Mouse (Mus musculus) stomach, embryonic 16.5 days (tissue): Measurements from ENCODE around the gene Gpr183. TPM values are rescaled to one million over a fixed set of nuclear protein-coding genes. Genes with fewer than 3 reads are reported as not detected.

Experiments used
- ATAC-seq: fragments of 200-750 bp; cut with Nextera tagmentation; 2 replicates; pipeline ENCODE4 v1.8.0; 2017; ENCODE audit warnings: moderate number of reproducible peaks, moderate TSS enrichment; ENCODE audit not compliant: insufficient read depth, low FRiP score
- H3K27ac ChIP-seq: fragments of 300-500 bp; sonication (generic); 2 replicates; pipeline ENCODE4 v1.5.1; 2014; ENCODE audit warnings: low read length
- H3K27me3 ChIP-seq: fragments of 300-500 bp; sonication (generic); 2 replicates; pipeline ENCODE4 v1.6.1; 2014; ENCODE audit warnings: low read length, control low read depth, mixed read lengths; ENCODE audit not compliant: control insufficient read depth, insufficient read depth
- H3K36me3 ChIP-seq: fragments of 300-500 bp; sonication (generic); 2 replicates; pipeline ENCODE4 v1.6.1; 2014; ENCODE audit warnings: low read length; ENCODE audit not compliant: control insufficient read depth, insufficient read depth
- H3K4me1 ChIP-seq: fragments of 300-500 bp; sonication (generic); 2 replicates; pipeline ENCODE4 v1.6.1; 2014; ENCODE audit warnings: low read length, control low read depth, mixed read lengths; ENCODE audit not compliant: control insufficient read depth, insufficient read depth
- H3K4me2 ChIP-seq: fragments of 300-500 bp; sonication (generic); 2 replicates; pipeline ENCODE4 v1.6.1; 2014; ENCODE audit warnings: low read depth, low read length, mixed read lengths
- H3K4me3 ChIP-seq: fragments of 300-500 bp; sonication (generic); replicated peaks from 2 replicates; pipeline ENCODE4 v1.5.1; 2014; ENCODE audit warnings: mild to moderate bottlenecking, low read length
- H3K9ac ChIP-seq: fragments of 300-500 bp; sonication (generic); 2 replicates; pipeline ENCODE4 v1.6.1; 2014; ENCODE audit warnings: low read length
- H3K9me3 ChIP-seq: fragments of 300-500 bp; sonication (generic); replicated peaks from 2 replicates; pipeline ENCODE4 v1.6.1; 2016; ENCODE audit warnings: low read length, control low read depth; ENCODE audit not compliant: control insufficient read depth
- WGBS: fragments of 180-500 bp; shearing (Covaris S2); extraction: QIAGEN DNeasy Blood & Tissue Kit; methylation state at CpG from one replicate; pipeline ENCODE4 v1.1.7; 2014; 5-methylcytosine and 5-hydroxymethylcytosine counted together
- polyA plus RNA-seq: library from polyadenylated mRNA; unstranded; fragments of >200 nt; fragmentation: Nextera tagmentation; extraction: Ambion mirVana; gene quantifications from 2 replicates; pipeline ENCODE4 v1.2.1, GENCODE M21; 2015

The Gpr183 gene
- polyA plus RNA-seq, 1 experiment from 2014 or later, result 4.7 TPM

DNA sequence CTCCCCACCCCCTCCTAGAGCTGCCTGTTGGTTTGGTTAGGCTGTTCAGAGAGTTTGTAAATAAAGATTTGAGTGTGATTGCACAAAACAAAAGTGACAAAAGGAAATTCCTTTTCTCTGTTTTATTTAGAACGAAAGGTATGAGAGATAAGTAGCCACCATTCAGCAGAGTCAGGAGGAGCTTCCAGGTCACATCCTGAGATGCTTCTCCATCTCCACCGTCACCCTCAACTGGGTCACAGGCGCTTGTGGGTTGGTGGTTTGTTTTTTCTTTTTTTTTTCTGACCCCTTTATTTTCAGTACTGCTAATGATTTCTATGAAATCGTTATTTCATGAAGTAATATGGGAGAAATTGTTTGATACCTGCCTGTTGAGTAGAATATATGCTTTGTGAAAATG is 28.6 kb downstream of the Gpr183 start:
- WGBS, result 91% methylated on average over 4 of the region's 4 CpGs

DNA sequence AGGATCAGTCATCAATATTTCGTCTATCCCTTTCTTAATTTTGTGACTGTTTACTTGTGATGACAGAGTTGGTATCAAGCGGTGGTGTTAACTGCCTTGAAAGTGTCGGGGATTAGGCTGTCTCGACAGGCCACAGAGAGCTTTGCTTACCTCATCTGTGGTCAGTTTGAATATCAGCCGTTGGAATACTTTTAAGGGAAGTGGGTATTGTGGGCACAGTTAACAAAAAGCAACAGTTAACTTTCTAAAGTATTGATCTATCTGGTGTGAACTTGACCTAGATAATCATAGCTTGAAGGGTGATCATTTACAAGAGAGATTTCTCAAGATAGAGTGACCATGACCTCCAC is 30.4 kb downstream of the Gpr183 start:
- Histone ChIP-seq H3K4me3 (no peak overlapping the region), H3K4me2 (no peak overlapping the region), H3K27me3 (no peaks in the 10 kb centered on the region), H3K9ac (no peak overlapping the region), H3K9me3 (peaks cover 7% of the 10 kb centered on the region; the same call in 1 of the 2 replicates), H3K4me1 (peaks cover 13% of the 10 kb centered on the region), H3K36me3 (no peaks in the 10 kb centered on the region), H3K27ac (no peak overlapping the region)
- no peak for ATAC-seq
- WGBS, result 84% methylated on average over 5 of the region's 5 CpGs

More for the DNA sequence above, 28.6 kb downstream of the Gpr183 start:
- Histone ChIP-seq H3K27ac (no peak overlapping the region), H3K4me3 (no peak overlapping the region), H3K9me3 (peaks cover 7% of the 10 kb centered on the region; the same call in 1 of the 2 replicates), H3K36me3 (no peaks in the 10 kb centered on the region), H3K27me3 (no peaks in the 10 kb centered on the region), H3K4me2 (no peak overlapping the region), H3K9ac (no peak overlapping the region), H3K4me1 (peaks cover 8% of the 10 kb centered on the region)
- no peak for ATAC-seq

DNA sequence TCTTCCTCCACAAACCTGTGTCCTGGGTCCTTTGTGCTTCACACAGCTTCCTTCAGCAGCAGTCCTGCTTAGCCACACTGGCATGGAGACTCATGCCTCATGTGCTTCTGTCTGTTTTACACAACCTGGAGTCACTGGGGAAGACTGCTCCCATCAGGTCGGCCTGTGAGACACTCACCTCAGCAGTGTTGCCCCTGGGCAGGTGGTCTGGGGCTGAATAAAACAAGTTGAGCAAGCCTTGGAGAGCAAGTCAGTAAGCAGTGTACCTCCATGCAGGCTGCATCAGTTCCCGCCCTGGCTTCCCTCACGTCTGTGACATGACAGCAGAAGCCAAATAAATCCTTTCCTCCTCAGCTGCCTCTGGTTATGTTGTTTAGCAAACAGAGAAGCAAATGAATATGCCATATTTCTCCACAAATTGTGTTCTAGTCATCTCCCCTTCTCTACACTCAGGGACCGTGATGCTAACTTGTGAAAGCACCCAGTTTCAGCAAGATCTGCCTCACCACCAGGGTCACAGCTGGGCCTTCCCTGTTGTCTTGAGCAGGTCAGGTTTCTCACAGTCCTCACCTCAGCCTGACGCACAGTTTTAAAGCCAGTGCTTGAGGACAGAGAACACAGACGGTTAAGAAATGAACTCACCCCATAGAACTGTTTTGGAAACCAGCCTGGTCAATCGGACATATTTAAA is 30.9 kb downstream of the Gpr183 start:
- no peaks in the 10 kb centered on the region for H3K27me3 ChIP-seq
- H3K27ac ChIP-seq, result no peak overlapping the region
- ATAC-seq, result no peak
- no peaks in the 10 kb centered on the region for H3K36me3 ChIP-seq
- peaks cover 7% of the 10 kb centered on the region; the same call in 1 of the 2 replicates for H3K9me3 ChIP-seq
- H3K4me2 ChIP-seq, result no peak overlapping the region
- H3K4me1 ChIP-seq, result peaks cover 13% of the 10 kb centered on the region
- WGBS, result 83% methylated on average over 7 of the region's 7 CpGs
- H3K9ac ChIP-seq, result no peak overlapping the region
- H3K4me3 ChIP-seq, result no peak overlapping the region

DNA sequence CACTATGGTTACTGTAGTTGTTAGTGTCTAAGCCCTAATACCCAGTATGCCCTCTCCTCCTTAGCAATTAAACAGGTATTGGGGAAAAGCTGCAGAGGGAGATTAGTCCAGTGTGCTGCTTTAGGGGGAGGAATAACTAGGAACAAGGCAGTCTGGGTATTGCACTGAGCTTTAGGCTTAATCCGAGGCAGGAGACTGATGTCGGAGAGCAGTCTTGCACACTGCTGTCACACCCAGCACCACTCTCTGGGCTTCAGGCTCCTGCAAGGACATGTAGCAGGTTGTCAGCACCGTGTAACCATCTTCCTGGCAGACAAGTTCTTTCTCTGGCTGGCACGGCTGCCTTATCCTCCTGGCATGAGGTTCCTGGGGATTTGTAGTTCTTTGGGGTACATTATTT is 32.8 kb downstream of the Gpr183 start:
- H3K4me2 ChIP-seq, result no peak overlapping the region
- no peak for ATAC-seq
- H3K27ac ChIP-seq, result no peak overlapping the region
- 80% methylated on average over 4 of the region's 4 CpGs for WGBS
- H3K4me3 ChIP-seq, result no peak overlapping the region
- peaks cover 7% of the 10 kb centered on the region; the same call in 1 of the 2 replicates for H3K9me3 ChIP-seq
- peaks cover 13% of the 10 kb centered on the region for H3K4me1 ChIP-seq
- no peaks in the 10 kb centered on the region for H3K27me3 ChIP-seq
- no peak overlapping the region for H3K9ac ChIP-seq
- H3K36me3 ChIP-seq, result no peaks in the 10 kb centered on the region

DNA sequence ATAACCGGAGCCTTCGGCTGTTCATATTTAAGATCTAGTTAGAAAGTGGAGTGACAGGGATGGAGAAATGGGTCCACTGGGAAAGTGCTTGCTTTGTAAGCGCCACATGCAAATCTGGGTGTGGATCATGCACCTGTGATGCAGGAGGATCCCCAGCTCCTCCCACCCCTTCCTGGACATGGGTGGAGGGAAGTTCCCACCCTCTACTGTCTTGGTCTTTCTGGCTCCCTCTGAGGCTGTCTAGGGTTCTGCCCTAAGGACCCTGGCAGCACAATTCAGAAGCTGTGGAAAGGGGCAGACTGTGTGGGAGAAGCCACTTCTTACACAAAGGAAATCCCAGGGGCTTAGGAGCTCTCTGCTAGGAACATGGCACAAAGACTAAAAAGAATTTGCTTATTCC is 33.4 kb downstream of the Gpr183 start:
- no peak overlapping the region for H3K27ac ChIP-seq
- H3K9ac ChIP-seq, result no peak overlapping the region
- H3K36me3 ChIP-seq, result no peaks in the 10 kb centered on the region
- no peak overlapping the region for H3K4me3 ChIP-seq
- H3K9me3 ChIP-seq, result peaks cover 7% of the 10 kb centered on the region; the same call in 1 of the 2 replicates
- peaks cover 13% of the 10 kb centered on the region for H3K4me1 ChIP-seq
- WGBS, result 90% methylated on average over 3 of the region's 3 CpGs
- no peaks in the 10 kb centered on the region for H3K27me3 ChIP-seq
- H3K4me2 ChIP-seq, result no peak overlapping the region
- no peak for ATAC-seq

DNA sequence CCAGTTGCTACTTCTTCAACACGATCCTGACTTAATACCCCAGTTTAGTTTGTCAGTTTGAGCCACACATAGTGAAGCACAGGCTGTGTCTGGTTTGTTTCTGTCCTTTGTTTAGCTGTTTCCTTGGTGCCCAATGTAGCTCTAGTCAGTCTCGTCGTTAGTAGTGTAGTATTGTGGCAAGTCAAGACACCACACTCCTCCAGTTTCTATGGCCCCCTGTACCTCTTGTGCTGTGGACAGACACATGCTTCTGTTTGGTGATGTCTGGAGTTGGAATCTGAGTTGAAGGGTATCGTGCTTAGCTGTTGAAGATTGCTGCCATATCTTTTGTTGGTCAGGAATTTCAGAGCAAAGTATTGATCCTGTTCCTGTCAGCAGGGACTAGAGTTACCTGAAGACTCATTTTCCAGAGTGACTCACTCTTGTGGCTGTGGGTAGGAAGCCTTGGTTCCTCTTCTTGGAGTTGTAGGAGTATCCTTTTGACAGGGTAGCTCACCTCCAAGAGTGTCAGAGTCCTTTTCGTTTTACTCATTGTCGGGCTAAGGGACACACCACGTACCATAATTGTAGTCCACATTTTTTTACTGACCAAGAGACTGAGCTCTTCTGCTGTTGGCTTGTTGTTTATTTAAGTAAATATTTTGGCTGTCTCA is 34.1 kb downstream of the Gpr183 start:
- no peaks in the 10 kb centered on the region for H3K27me3 ChIP-seq
- no peak overlapping the region for H3K27ac ChIP-seq
- peaks cover 13% of the 10 kb centered on the region for H3K4me1 ChIP-seq
- H3K9ac ChIP-seq, result no peak overlapping the region
- H3K9me3 ChIP-seq, result peaks cover 3% of the 10 kb centered on the region; the same call in 1 of the 2 replicates
- no peak overlapping the region for H3K4me2 ChIP-seq
- no peaks in the 10 kb centered on the region for H3K36me3 ChIP-seq
- H3K4me3 ChIP-seq, result no peak overlapping the region
- 63% methylated on average over 7 of the region's 7 CpGs for WGBS
- ATAC-seq, result no peak

DNA sequence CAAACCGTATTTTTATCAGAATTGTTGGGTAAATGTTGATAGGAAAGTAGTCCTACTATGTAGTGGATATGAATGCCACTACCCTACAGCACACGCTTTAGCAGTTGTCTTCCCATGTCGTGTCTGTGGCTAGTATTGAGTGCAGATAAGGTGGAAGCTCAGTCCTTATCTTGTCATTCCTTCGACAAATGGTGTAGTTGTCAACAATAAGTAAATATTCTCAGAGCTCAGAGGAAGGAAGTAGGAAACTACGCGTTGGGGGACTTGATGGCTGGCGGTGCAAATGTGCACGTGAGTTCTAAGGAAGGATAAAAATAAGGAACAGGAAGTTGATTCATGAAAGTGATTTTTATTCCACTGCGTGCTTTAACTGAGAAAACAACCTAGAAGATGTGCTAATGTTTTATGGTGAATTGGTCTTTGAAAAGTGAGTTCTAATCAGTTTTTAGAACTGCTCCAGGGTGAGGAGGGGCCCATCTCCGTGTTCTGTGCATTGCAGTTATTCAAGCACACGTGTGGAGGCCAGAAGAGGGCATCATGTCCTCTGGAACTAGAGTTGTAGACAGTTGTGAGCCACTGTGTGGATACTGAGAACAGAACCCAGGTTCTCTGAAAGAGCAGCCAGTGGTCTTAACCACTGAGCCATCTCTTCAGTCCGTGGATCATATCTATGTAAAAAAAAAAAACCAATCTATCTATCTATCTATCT is 35.6 kb downstream of the Gpr183 start:
- H3K36me3 ChIP-seq, result no peaks in the 10 kb centered on the region
- 61% methylated on average over 12 of the region's 12 CpGs for WGBS
- no peaks in the 10 kb centered on the region for H3K27me3 ChIP-seq
- H3K4me3 ChIP-seq, result no peak overlapping the region
- no peaks in the 10 kb centered on the region for H3K9me3 ChIP-seq
- ATAC-seq, result no peak
- peaks cover 19% of the 10 kb centered on the region for H3K4me1 ChIP-seq
- no peak overlapping the region for H3K27ac ChIP-seq
- H3K9ac ChIP-seq, result no peak overlapping the region
- H3K4me2 ChIP-seq, result no peak overlapping the region

DNA sequence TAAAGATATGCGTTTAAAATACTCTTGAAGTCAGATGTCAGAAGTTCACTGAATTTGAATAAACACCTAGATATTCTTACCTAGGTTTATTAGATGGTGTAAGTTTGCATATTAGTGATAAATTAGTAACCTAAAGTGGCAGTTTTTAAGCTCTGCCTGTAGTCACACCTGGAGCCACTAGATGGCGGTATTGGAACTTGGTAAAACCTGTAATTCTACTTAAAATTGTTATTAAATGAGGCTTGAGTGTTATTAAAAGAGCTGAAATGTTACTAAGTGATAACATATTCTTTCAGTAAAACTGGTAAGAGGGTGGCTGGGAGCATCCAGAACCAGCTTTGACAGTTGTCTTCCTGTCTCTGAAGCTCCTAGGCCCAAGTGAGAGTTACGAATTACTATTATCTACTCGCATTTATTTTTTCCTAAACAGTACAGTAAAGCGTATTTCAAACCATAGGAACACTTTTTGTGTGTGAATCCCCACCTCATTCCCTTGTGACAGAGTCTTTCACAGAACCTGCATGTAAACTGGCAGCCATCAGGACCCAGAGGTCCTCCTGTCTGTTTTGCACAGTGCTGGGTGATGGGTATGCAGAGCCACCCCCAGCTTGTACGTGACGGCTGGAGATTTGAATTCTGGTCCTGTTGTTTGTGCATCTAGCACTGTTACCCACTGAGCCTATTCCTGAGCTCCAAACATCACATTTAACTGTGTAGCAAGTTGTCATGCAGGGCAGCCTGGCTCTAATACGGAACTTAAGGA is 36.4 kb downstream of the Gpr183 start:
- Histone ChIP-seq H3K4me1 (peaks cover 19% of the 10 kb centered on the region), H3K27ac (no peak overlapping the region), H3K9ac (no peak overlapping the region), H3K4me3 (no peak overlapping the region), H3K9me3 (no peaks in the 10 kb centered on the region), H3K4me2 (no peak overlapping the region), H3K27me3 (no peaks in the 10 kb centered on the region), H3K36me3 (no peaks in the 10 kb centered on the region)
- WGBS, result 62% methylated on average over 8 of the region's 8 CpGs
- no peak for ATAC-seq
